Mouse (Mus musculus): ENCODE results near the gene Sh3gl2.

DNA sequence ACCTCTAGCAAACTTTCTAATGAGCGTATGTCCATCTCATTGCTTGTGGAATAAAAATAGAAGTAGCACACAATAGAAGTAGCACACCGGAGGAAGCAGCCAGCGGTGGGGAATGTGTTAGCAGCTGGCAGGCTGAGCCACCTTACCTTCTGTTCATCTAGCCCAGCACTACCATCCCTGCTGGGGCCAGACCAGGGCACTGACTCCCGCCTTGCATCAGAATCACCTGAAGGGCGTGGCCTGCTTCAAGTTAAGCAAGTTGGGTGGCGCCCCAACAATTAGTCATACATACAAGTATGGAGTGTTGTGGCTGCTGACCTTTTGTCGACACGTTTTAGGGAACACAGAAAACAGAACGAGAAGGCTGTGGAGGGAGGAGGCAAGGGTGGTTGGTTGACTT, 6.5 kb upstream of the Sh3gl2 start:
- TF ChIP-seq CTCF (IDR thresholded peaks at IDR 0.05; ENCODE audit: control insufficient read depth, insufficient read depth, insufficient read length) (no peak), MAX (IDR thresholded peaks at IDR 0.05) (no peak), MYOG (IDR thresholded peaks at IDR 0.05; ENCODE audit: control insufficient read depth, extremely low read depth, insufficient read length) (no peak), MYOD1 (IDR thresholded peaks at IDR 0.05; ENCODE audit: control insufficient read depth, insufficient read length, low read depth) (no peak)

All from C2C12 (cell line).